Mouse (Mus musculus): ENCODE results near the gene Akt1.

- TF ChIP-seq CTCF (conservative IDR thresholded peaks at IDR 0.05 in 1 of 2, IDR thresholded peaks at IDR 0.05 in 1 of 2; ENCODE audit: low read depth in 2 of 2, low read length in 2 of 2) (no peak), POLR2A (IDR thresholded peaks at IDR 0.05; ENCODE audit: low read depth, low read length) (no peak), MAZ (IDR thresholded peaks at IDR 0.05; ENCODE audit: low read depth, low read length) (no peak), EP300 (IDR thresholded peaks at IDR 0.05; ENCODE audit: low read length) (peak; percentile 80), SIN3A (IDR thresholded peaks at IDR 0.05; ENCODE audit: low read length) (no peak; the same call in 1 of the 2 replicates), ZNF384 (IDR thresholded peaks at IDR 0.05; ENCODE audit: low read depth, low read length) (no peak), USF2 (conservative IDR thresholded peaks at IDR 0.05; ENCODE audit: low read depth, low read length) (no peak), ZMIZ1 (IDR thresholded peaks at IDR 0.05; ENCODE audit: low read depth, low read length) (no peak), RAD21 (IDR thresholded peaks at IDR 0.05; ENCODE audit: low read depth, low read length) (no peak), ZKSCAN1 (IDR thresholded peaks at IDR 0.05; ENCODE audit: borderline replicate concordance, low read depth, low read length) (no peak), UBTF (IDR thresholded peaks at IDR 0.05; ENCODE audit: low read depth, low read length) (no peak), KAT2A (IDR thresholded peaks at IDR 0.05; ENCODE audit: insufficient replicate concordance, low read length) (no peak)
Measured at GRCm38 (mm10) chr12:112702374-112703320, 28.0 kb upstream of the Akt1 start.

All from CH12.LX (cell line).